Mouse (Mus musculus) v-Abl transformed pro-B cells (cell line): ENCODE data around the gene Cpa5.

Source experiments
- in situ Hi-C, 2 experiments: fragments of 400-800 bp; cut with MboI; formaldehyde crosslinking; loops; one replicate each; pipeline ENCODE4 v1.15.1; 2025; ENCODE audit not compliant: unreplicated experiment in 2 of 2

The Cpa5 gene

GRCm38 (mm10) chr6:30678482-30678881, 67.7 kb downstream of the Cpa5 start:
- in situ Hi-C loops: no loop called here

- in situ Hi-C loops: no loop called here
Observed at GRCm38 (mm10) chr6:30679567-30679966, 68.8 kb downstream of the Cpa5 start.

- in situ Hi-C loops: no loop called here
Observed at GRCm38 (mm10) chr6:30680442-30680841, 69.6 kb downstream of the Cpa5 start.
